Mouse (Mus musculus) MEL (cell line): ENCODE measurements around the gene Ifitm3.
"Not testable (repeated sequence)": the region's sequence is repeated elsewhere in the genome, so short reads cannot be mapped to it uniquely, and the experiment has no call there.

ENCODE experiments used
- CTCF ChIP-seq, 3 experiments: IDR thresholded peaks in 2 of 3; conservative IDR thresholded peaks in 1 of 3; 2 replicates each; pipeline ENCODE4 v1.5.1; 2011 to 2012; ENCODE audit warnings: low read length in 3 of 3, low read depth in 2 of 3, mild to moderate bottlenecking in 2 of 3, improper control_type of control experiment in 1 of 3, inconsistent platforms in 1 of 3, mixed read lengths in 1 of 3, moderate library complexity in 1 of 3; ENCODE audit not compliant: control insufficient read depth in 1 of 3, insufficient read depth in 1 of 3, poor library complexity in 1 of 3, severe bottlenecking in 1 of 3
- ELF1 ChIP-seq: IDR thresholded peaks from 2 replicates; pipeline ENCODE4 v1.6.1; 2014; ENCODE audit warnings: low read depth, mild to moderate bottlenecking, inconsistent platforms, low read length, improper control_type of control experiment, moderate library complexity
- ETS1 ChIP-seq: IDR thresholded peaks from 2 replicates; pipeline ENCODE4 v1.6.1; 2012; ENCODE audit warnings: low read depth, mild to moderate bottlenecking, inconsistent platforms, low read length, improper control_type of control experiment, moderate library complexity
- GABPA ChIP-seq: IDR thresholded peaks from 2 replicates; pipeline ENCODE4 v1.6.1; 2012; ENCODE audit warnings: low read depth, mild to moderate bottlenecking, inconsistent platforms, low read length, improper control_type of control experiment, moderate library complexity
- MAX ChIP-seq: IDR thresholded peaks from 2 replicates; pipeline ENCODE4 v1.6.1; 2011; ENCODE audit warnings: low read length, improper control_type of control experiment
- MYC ChIP-seq: IDR thresholded peaks from 2 replicates; pipeline ENCODE4 v1.6.1; 2011; ENCODE audit warnings: low read depth, mild to moderate bottlenecking, low read length, improper control_type of control experiment, moderate library complexity
- NELFE ChIP-seq: IDR thresholded peaks from 2 replicates; pipeline ENCODE4 v1.6.1; 2011; ENCODE audit warnings: low read depth, low read length, improper control_type of control experiment
- POLR2A ChIP-seq, 2 experiments: IDR thresholded peaks; 2 replicates each; pipeline ENCODE4 v1.6.1; 2011 to 2012; ENCODE audit warnings: low read length in 2 of 2, mild to moderate bottlenecking in 2 of 2, control low read depth in 1 of 2, improper control_type of control experiment in 1 of 2, low read depth in 1 of 2, moderate library complexity in 1 of 2; ENCODE audit not compliant: control insufficient read depth in 1 of 2, insufficient read depth in 1 of 2, poor library complexity in 1 of 2

- TF ChIP-seq CTCF (IDR thresholded peaks at IDR 0.05 in 2 of 3, conservative IDR thresholded peaks at IDR 0.05 in 1 of 3; ENCODE audit: control insufficient read depth in 1 of 3, insufficient read depth in 1 of 3, low read depth in 2 of 3, low read length in 3 of 3, poor library complexity in 1 of 3, severe bottlenecking in 1 of 3); NELFE; POLR2A (IDR thresholded peaks at IDR 0.05; ENCODE audit: control insufficient read depth in 1 of 2, insufficient read depth in 1 of 2, low read depth in 1 of 2, low read length in 2 of 2, poor library complexity in 1 of 2); MAX; GABPA; ETS1; ELF1; MYC: not testable (repeated sequence)
Observed at GRCm38 (mm10) chr7:140976720-140977119, 33.9 kb downstream of the Ifitm3 start.
